Mouse (Mus musculus): ENCODE results near the gene Pard3b. TPM values are rescaled to one million over a fixed set of nuclear protein-coding genes. Genes with fewer than 3 reads are reported as not detected.
A peak's percentile ranks its signal among the peaks of the same experiment; 100 is the strongest.

Gene Pard3b
- total and polyA plus RNA-seq, 3 experiments = 2.2 to 13.9 (median 13.8) TPM

GRCm38 (mm10) chr1:62215842-62216241 lies 577.2 kb downstream of the Pard3b start:
- H3K27me3 ChIP-seq (ENCODE audit: control insufficient read depth, insufficient read depth, low read length) = no peaks in the 10 kb centered on the region
- no peaks in the 10 kb centered on the region for H3K36me3 ChIP-seq (ENCODE audit: control insufficient read depth, insufficient read depth, low read length)
- H3K4me3 ChIP-seq = no peak overlapping the region
- DNase-seq = no peak
- intact Hi-C loops (cut with DNase I) = no loop called here
- H3K9ac ChIP-seq (ENCODE audit: low read depth, low read length) = no peak overlapping the region
- TF ChIP-seq POLR2A (IDR thresholded peaks at IDR 0.05; ENCODE audit: insufficient read depth, low read depth, low read length) (no peak), EP300 (IDR thresholded peaks at IDR 0.05; ENCODE audit: insufficient read depth, low read depth, low read length) (no peak), CTCF (IDR thresholded peaks at IDR 0.05) (no peak)
- 69% methylated on average over 2 of the region's 2 CpGs for WGBS
- H3K4me1 ChIP-seq (ENCODE audit: control insufficient read depth, insufficient read depth, low read length) = no peaks in the 10 kb centered on the region
- H3K79me2 ChIP-seq (replicated peaks; ENCODE audit: control insufficient read depth, insufficient read depth, low read length) = no peaks in the 10 kb centered on the region
- H3K27ac ChIP-seq = no peak overlapping the region

DNA sequence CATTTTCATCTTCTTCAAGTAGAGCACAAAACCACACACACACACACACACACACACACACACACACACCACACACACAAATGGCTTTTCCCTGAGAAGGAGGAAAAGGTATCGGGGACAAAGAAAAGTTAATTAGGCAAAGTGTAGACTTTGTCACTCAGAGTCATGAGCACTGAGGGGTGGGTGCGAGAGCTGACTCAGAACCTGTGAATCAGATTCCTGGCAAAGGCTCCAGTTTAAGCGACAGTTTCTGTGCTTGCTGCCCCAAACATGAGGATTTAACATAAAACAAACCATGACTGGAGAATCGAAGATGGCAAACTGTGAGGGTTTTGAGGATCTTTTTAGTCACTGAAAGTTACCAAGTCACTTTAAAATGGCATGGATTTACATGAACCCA lies 577.9 kb downstream of the Pard3b start:
- no peak for DNase-seq
- TF ChIP-seq CTCF (IDR thresholded peaks at IDR 0.05) (no peak), POLR2A (IDR thresholded peaks at IDR 0.05; ENCODE audit: insufficient read depth, low read depth, low read length) (no peak), EP300 (IDR thresholded peaks at IDR 0.05; ENCODE audit: insufficient read depth, low read depth, low read length) (no peak)
- no peaks in the 10 kb centered on the region for H3K36me3 ChIP-seq (ENCODE audit: control insufficient read depth, insufficient read depth, low read length)
- no peaks in the 10 kb centered on the region for H3K79me2 ChIP-seq (replicated peaks; ENCODE audit: control insufficient read depth, insufficient read depth, low read length)
- no peak overlapping the region for H3K27ac ChIP-seq
- WGBS = 89% methylated on average over 4 of the region's 4 CpGs
- intact Hi-C loops (cut with DNase I) = no loop called here
- no peaks in the 10 kb centered on the region for H3K4me1 ChIP-seq (ENCODE audit: control insufficient read depth, insufficient read depth, low read length)
- H3K9ac ChIP-seq (ENCODE audit: low read depth, low read length) = no peak overlapping the region
- no peak overlapping the region for H3K4me3 ChIP-seq
- no peaks in the 10 kb centered on the region for H3K27me3 ChIP-seq (ENCODE audit: control insufficient read depth, insufficient read depth, low read length)

- no peak for DNase-seq
Observed at GRCm38 (mm10) chr1:62229129-62229528, 590.5 kb downstream of the Pard3b start.

DNA sequence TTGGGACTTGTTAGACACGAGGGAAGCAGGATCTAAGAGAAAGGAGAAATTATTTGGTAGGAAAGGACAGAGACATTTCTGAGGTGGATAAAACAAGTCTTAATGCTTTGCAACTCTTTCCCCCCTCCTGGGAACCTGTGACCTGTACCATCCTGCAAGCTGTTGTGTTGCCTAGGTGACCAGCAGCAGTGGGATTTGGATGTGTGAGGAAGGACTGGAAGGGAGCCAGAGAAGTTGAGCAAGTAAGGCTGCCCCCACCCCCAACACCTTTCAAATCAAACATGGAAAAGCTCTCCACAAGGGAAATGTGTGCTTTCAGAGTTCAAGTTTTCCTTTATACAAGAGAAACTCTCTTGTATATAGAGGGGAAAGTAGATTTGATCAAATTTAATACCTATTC lies 595.4 kb downstream of the Pard3b start:
- TF ChIP-seq POLR2A (IDR thresholded peaks at IDR 0.05; ENCODE audit: insufficient read depth, low read depth, low read length) (no peak), CTCF (IDR thresholded peaks at IDR 0.05) (no peak), EP300 (IDR thresholded peaks at IDR 0.05; ENCODE audit: insufficient read depth, low read depth, low read length) (no peak)
- no peaks in the 10 kb centered on the region for H3K79me2 ChIP-seq (replicated peaks; ENCODE audit: control insufficient read depth, insufficient read depth, low read length)
- H3K4me1 ChIP-seq (ENCODE audit: control insufficient read depth, insufficient read depth, low read length) = no peaks in the 10 kb centered on the region
- H3K36me3 ChIP-seq (ENCODE audit: control insufficient read depth, insufficient read depth, low read length) = no peaks in the 10 kb centered on the region
- DNase-seq = no peak
- no peaks in the 10 kb centered on the region for H3K27me3 ChIP-seq (ENCODE audit: control insufficient read depth, insufficient read depth, low read length)
- H3K27ac ChIP-seq = no peak overlapping the region
- no peak overlapping the region for H3K4me3 ChIP-seq
- intact Hi-C loops (cut with DNase I) = no loop called here
- H3K9ac ChIP-seq (ENCODE audit: low read depth, low read length) = no peak overlapping the region
- 36% methylated on average over 1 of the region's 1 CpGs for WGBS

More at GRCm38 (mm10) chr1:62229129-62229528, 590.5 kb downstream of the Pard3b start:
- Histone ChIP-seq H3K27me3 (ENCODE audit: control insufficient read depth, insufficient read depth, low read length) (no peaks in the 10 kb centered on the region), H3K27ac (no peak overlapping the region), H3K79me2 (replicated peaks; ENCODE audit: control insufficient read depth, insufficient read depth, low read length) (no peaks in the 10 kb centered on the region), H3K36me3 (ENCODE audit: control insufficient read depth, insufficient read depth, low read length) (no peaks in the 10 kb centered on the region), H3K4me1 (ENCODE audit: control insufficient read depth, insufficient read depth, low read length) (no peaks in the 10 kb centered on the region), H3K4me3 (no peak overlapping the region), H3K9ac (ENCODE audit: low read depth, low read length) (no peak overlapping the region)
- intact Hi-C loops (cut with DNase I) = no loop called here
- TF ChIP-seq EP300 (IDR thresholded peaks at IDR 0.05; ENCODE audit: insufficient read depth, low read depth, low read length) (no peak), POLR2A (IDR thresholded peaks at IDR 0.05; ENCODE audit: insufficient read depth, low read depth, low read length) (no peak), CTCF (IDR thresholded peaks at IDR 0.05) (no peak)
- WGBS = 79% methylated on average over 5 of the region's 5 CpGs

- no peaks in the 10 kb centered on the region for H3K79me2 ChIP-seq (replicated peaks; ENCODE audit: control insufficient read depth, insufficient read depth, low read length)
- no peak overlapping the region for H3K27ac ChIP-seq
- H3K9ac ChIP-seq (ENCODE audit: low read depth, low read length) = no peak overlapping the region
- H3K4me3 ChIP-seq = no peak overlapping the region
- intact Hi-C loops (cut with DNase I) = no loop called here
- no peaks in the 10 kb centered on the region for H3K27me3 ChIP-seq (ENCODE audit: control insufficient read depth, insufficient read depth, low read length)
- no peak for DNase-seq
- WGBS = 75% methylated on average over 5 of the region's 5 CpGs
- H3K4me1 ChIP-seq (ENCODE audit: control insufficient read depth, insufficient read depth, low read length) = no peaks in the 10 kb centered on the region
- no peaks in the 10 kb centered on the region for H3K36me3 ChIP-seq (ENCODE audit: control insufficient read depth, insufficient read depth, low read length)
- TF ChIP-seq CTCF (IDR thresholded peaks at IDR 0.05) = no peak
- TF ChIP-seq POLR2A (IDR thresholded peaks at IDR 0.05; ENCODE audit: insufficient read depth, low read depth, low read length) = no peak
- TF ChIP-seq EP300 (IDR thresholded peaks at IDR 0.05; ENCODE audit: insufficient read depth, low read depth, low read length) = no peak
Observed at GRCm38 (mm10) chr1:62235121-62235520, 596.5 kb downstream of the Pard3b start.

DNA sequence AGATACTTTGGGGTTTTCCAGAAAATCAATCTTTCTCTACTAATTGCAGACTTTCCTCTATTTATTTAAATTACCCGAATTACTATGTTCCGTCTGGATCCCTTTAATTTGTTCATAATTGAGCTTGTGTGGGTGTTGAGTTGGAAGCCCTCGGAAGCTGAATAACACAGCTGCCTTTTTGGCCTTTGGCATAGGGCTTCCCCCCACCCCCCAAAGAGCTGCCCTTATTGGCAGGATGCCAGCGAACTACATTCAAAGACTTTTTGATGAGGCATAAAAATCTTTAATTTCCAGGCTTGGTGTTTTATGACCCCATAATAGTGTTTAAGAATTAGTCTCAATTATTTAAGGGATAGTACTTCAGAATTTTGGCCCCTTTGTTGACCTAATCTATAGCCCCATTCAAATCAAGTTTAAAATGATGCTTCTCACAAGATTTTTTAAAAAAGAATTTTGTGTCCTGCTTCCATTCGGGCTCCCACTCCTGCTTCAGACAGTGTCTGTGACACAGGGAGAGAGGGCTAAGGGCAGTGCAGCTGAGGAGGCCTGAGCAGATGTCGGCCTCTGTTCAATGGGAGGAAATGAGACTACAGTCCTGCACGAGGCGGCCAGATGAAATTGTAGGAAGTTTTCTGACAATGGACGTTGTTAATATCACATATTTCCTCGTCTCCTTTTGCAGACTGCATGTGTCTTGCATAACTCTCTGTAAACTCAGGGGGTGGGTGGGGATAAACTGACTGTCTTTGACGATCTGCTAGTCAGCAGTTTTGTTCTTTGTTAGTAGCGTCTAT lies 605.8 kb downstream of the Pard3b start:
- Histone ChIP-seq H3K4me1 (ENCODE audit: control insufficient read depth, insufficient read depth, low read length) (peaks cover 1% of the 10 kb centered on the region), H3K79me2 (replicated peaks; ENCODE audit: control insufficient read depth, insufficient read depth, low read length) (no peaks in the 10 kb centered on the region), H3K27ac (no peak overlapping the region), H3K9ac (ENCODE audit: low read depth, low read length) (no peak overlapping the region), H3K4me3 (no peak overlapping the region), H3K36me3 (ENCODE audit: control insufficient read depth, insufficient read depth, low read length) (no peaks in the 10 kb centered on the region), H3K27me3 (ENCODE audit: control insufficient read depth, insufficient read depth, low read length) (no peaks in the 10 kb centered on the region)
- peak; percentile 16 to 24 for DNase-seq
- intact Hi-C loops (cut with DNase I) = no loop called here
- 32% methylated on average over 12 of the region's 12 CpGs for WGBS
- no peak for TF ChIP-seq POLR2A (IDR thresholded peaks at IDR 0.05; ENCODE audit: insufficient read depth, low read depth, low read length)
- TF ChIP-seq EP300 (IDR thresholded peaks at IDR 0.05; ENCODE audit: insufficient read depth, low read depth, low read length) = no peak
- no peak for TF ChIP-seq CTCF (IDR thresholded peaks at IDR 0.05)
